Mouse (Mus musculus): Measurements from ENCODE around the gene Nr1h2. TPM values are rescaled to one million over a fixed set of nuclear protein-coding genes. Genes with fewer than 3 reads are reported as not detected.
A peak's percentile ranks its signal among the peaks of the same experiment; 100 is the strongest.

Nr1h2 gene
- 56.5 and 59.7 TPM in 2 replicates for polyA plus RNA-seq (2015; fragmentation: Nextera tagmentation; extraction: Ambion mirVana)

GRCm38 (mm10) chr7:44553826-44554225, at the start of gene Nr1h2:
Nr1h2 (minus strand) TSS chr7:44553951.
- TF ChIP-seq EP300 (optimal IDR thresholded peaks at IDR 0.05) (peak; percentile 86), CTCF (IDR thresholded peaks at IDR 0.05; ENCODE audit: low read depth) (no peak)
- H3K27me3 ChIP-seq (ENCODE audit: control insufficient read depth, insufficient read depth, low read length), result no peaks in the 10 kb centered on the region
- under 1% methylated on average over 22 of the region's 22 CpGs for WGBS

DNA sequence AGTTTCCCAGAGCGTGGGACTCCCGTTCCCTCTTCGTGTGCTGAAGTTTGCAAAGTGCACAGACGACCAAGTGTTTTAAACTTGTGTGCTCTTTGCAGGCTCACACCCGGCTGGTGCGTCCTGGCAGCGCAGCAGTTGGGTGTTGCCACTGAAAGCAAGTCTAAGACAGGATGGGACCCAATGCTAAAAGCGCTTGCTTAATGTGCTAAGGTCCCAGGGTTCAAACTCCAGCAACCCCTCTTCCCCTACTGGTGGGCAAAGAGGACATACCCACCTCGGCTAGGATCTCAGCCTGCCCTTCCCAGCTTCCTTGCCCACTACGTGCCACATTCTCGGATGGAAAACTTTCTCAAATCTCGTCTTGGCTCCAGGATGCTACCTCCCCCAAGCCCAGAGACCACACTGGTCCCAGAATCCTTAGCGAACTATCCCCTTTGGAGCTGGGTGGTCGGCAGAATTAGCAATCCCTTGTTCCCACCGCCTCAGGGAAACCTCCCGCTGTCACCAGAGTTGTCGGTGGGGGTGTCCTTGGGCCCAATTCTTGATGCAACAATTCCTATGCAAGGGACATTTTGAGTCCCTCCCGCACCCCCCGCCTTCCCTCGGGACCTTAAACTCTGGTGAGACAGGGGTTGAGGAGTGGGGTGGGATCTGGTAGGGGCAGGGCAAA, 49.6 kb upstream of the Nr1h2 start:
- WGBS, result 4% methylated on average over 20 of the region's 20 CpGs
- no peak overlapping the region for H3K27ac ChIP-seq (replicated peaks)
- no peak for ATAC-seq (ENCODE audit: low FRiP score, low TSS enrichment)
- H3K36me3 ChIP-seq (ENCODE audit: control insufficient read depth, insufficient read depth, low read length), result no peaks in the 10 kb centered on the region
- no peak for TF ChIP-seq CTCF (IDR thresholded peaks at IDR 0.05; ENCODE audit: low read depth)
- TF ChIP-seq EP300 (optimal IDR thresholded peaks at IDR 0.05), result no peak
- no peak overlapping the region for H3K4me2 ChIP-seq (replicated peaks; ENCODE audit: low read depth)
- no peak for DNase-seq (ENCODE audit: low spot score)
- H3K9ac ChIP-seq (ENCODE audit: low read length), result no peak overlapping the region
- H3K4me3 ChIP-seq (ENCODE audit: low read depth, low read length), result peak overlapping the region; percentile 21; the same call in 1 of the 2 replicates
- no peaks in the 10 kb centered on the region; the same call in 1 of the 2 replicates for H3K27me3 ChIP-seq (ENCODE audit: control insufficient read depth, insufficient read depth, low read length)
- H3K9me3 ChIP-seq (ENCODE audit: control insufficient read depth, low read length), result no peaks in the 10 kb centered on the region
- no peaks in the 10 kb centered on the region for H3K4me1 ChIP-seq (replicated peaks; ENCODE audit: control insufficient read depth, insufficient read depth)

More at GRCm38 (mm10) chr7:44553826-44554225, at the start of gene Nr1h2:
- Histone ChIP-seq H3K9me3 (ENCODE audit: control insufficient read depth, low read length) (no peaks in the 10 kb centered on the region), H3K9ac (ENCODE audit: low read length) (peak within 1 kb of the TSS; percentile 91), H3K36me3 (ENCODE audit: control insufficient read depth, insufficient read depth, low read length) (peaks cover 23% of the 10 kb centered on the region), H3K4me3 (ENCODE audit: low read depth, low read length) (peak within 1 kb of the TSS; percentile 96), H3K27ac (replicated peaks) (peak within 1 kb of the TSS; percentile 100), H3K4me2 (replicated peaks; ENCODE audit: low read depth) (peak within 1 kb of the TSS; percentile 78), H3K4me1 (replicated peaks; ENCODE audit: control insufficient read depth, insufficient read depth) (no peaks in the 10 kb centered on the region)
- DNase-seq (ENCODE audit: low spot score) (peak; percentile 97), ATAC-seq (ENCODE audit: low FRiP score, low TSS enrichment) (peak; percentile 88)

DNA sequence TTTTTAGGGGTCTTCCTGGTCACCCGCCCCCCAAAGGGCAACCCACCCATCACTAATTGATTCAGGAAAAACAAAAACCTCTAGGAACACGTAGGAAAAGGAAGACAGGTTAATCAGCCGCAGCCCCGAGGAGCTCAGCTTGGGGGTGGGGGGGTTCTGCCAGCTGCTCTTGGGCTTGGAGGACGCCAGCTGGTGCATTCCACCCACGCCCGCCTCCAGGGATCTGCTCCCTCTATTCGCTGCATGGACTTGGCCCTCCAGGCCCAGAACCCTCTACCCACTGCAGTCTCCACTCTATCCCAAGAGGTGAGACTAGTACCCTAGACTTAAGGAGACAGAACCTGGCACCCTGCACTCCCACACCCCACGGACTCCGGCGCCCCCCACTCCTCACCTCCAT, 48.7 kb upstream of the Nr1h2 start:
- no peak for ATAC-seq (ENCODE audit: low FRiP score, low TSS enrichment)
- Histone ChIP-seq H3K27me3 (ENCODE audit: control insufficient read depth, insufficient read depth, low read length) (no peaks in the 10 kb centered on the region; the same call in 1 of the 2 replicates), H3K4me1 (replicated peaks; ENCODE audit: control insufficient read depth, insufficient read depth) (no peaks in the 10 kb centered on the region), H3K4me2 (replicated peaks; ENCODE audit: low read depth) (no peak overlapping the region), H3K9ac (ENCODE audit: low read length) (no peak overlapping the region), H3K9me3 (ENCODE audit: control insufficient read depth, low read length) (no peaks in the 10 kb centered on the region), H3K4me3 (ENCODE audit: low read depth, low read length) (no peak overlapping the region), H3K27ac (replicated peaks) (no peak overlapping the region), H3K36me3 (ENCODE audit: control insufficient read depth, insufficient read depth, low read length) (no peaks in the 10 kb centered on the region)
- DNase-seq (ENCODE audit: low spot score), result no peak
- 12% methylated on average over 11 of the region's 11 CpGs for WGBS
- TF ChIP-seq CTCF (IDR thresholded peaks at IDR 0.05; ENCODE audit: low read depth) (no peak), EP300 (optimal IDR thresholded peaks at IDR 0.05) (no peak)

DNA sequence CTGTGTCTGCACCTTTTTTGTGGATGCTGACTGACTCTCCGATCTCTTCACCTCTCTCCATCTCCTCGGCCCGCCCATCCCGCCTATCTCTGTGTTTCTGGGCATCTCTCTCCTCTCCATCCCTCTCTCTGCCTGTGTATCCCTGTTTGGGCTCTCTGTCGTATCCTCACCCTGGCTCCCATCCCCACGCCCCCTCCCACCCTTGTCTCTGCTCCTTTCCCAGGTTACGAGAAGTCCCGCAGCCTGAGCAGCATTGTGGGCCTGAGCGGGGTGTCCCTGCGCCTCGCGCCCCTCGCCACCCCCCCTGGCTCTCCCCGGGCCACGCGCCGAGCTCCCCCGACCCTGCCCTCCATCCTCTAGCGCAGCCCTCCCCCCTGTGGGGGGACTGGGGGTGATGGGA, 47.9 kb upstream of the Nr1h2 start:
- no peak overlapping the region for H3K4me3 ChIP-seq (ENCODE audit: low read depth, low read length)
- H3K27me3 ChIP-seq (ENCODE audit: control insufficient read depth, insufficient read depth, low read length), result no peaks in the 10 kb centered on the region; the same call in 1 of the 2 replicates
- 20% methylated on average over 19 of the region's 19 CpGs for WGBS
- no peaks in the 10 kb centered on the region for H3K4me1 ChIP-seq (replicated peaks; ENCODE audit: control insufficient read depth, insufficient read depth)
- H3K4me2 ChIP-seq (replicated peaks; ENCODE audit: low read depth), result no peak overlapping the region
- H3K9me3 ChIP-seq (ENCODE audit: control insufficient read depth, low read length), result no peaks in the 10 kb centered on the region
- no peaks in the 10 kb centered on the region for H3K36me3 ChIP-seq (ENCODE audit: control insufficient read depth, insufficient read depth, low read length)
- no peak for TF ChIP-seq CTCF (IDR thresholded peaks at IDR 0.05; ENCODE audit: low read depth)
- TF ChIP-seq EP300 (optimal IDR thresholded peaks at IDR 0.05), result no peak
- no peak for DNase-seq (ENCODE audit: low spot score)
- H3K27ac ChIP-seq (replicated peaks), result no peak overlapping the region
- H3K9ac ChIP-seq (ENCODE audit: low read length), result no peak overlapping the region
- no peak for ATAC-seq (ENCODE audit: low FRiP score, low TSS enrichment)

- Histone ChIP-seq H3K9ac (ENCODE audit: low read length) (no peak overlapping the region), H3K27ac (replicated peaks) (no peak overlapping the region), H3K36me3 (ENCODE audit: control insufficient read depth, insufficient read depth, low read length) (no peaks in the 10 kb centered on the region), H3K4me1 (replicated peaks; ENCODE audit: control insufficient read depth, insufficient read depth) (no peaks in the 10 kb centered on the region), H3K27me3 (ENCODE audit: control insufficient read depth, insufficient read depth, low read length) (no peaks in the 10 kb centered on the region; the same call in 1 of the 2 replicates), H3K4me2 (replicated peaks; ENCODE audit: low read depth) (no peak overlapping the region), H3K9me3 (ENCODE audit: control insufficient read depth, low read length) (no peaks in the 10 kb centered on the region), H3K4me3 (ENCODE audit: low read depth, low read length) (no peak overlapping the region)
- ATAC-seq (ENCODE audit: low FRiP score, low TSS enrichment) (no peak), DNase-seq (ENCODE audit: low spot score) (no peak)
- 76% methylated on average over 10 of the region's 10 CpGs for WGBS
- no peak for TF ChIP-seq EP300 (optimal IDR thresholded peaks at IDR 0.05)
- no peak for TF ChIP-seq CTCF (IDR thresholded peaks at IDR 0.05; ENCODE audit: low read depth)
Observed at GRCm38 (mm10) chr7:44600691-44601262, 47.0 kb upstream of the Nr1h2 start.

- no peak for ATAC-seq (ENCODE audit: low FRiP score, low TSS enrichment)
- DNase-seq (ENCODE audit: low spot score), result no peak
- H3K36me3 ChIP-seq (ENCODE audit: control insufficient read depth, insufficient read depth, low read length), result no peaks in the 10 kb centered on the region
- no peaks in the 10 kb centered on the region for H3K9me3 ChIP-seq (ENCODE audit: control insufficient read depth, low read length)
- H3K4me3 ChIP-seq (ENCODE audit: low read depth, low read length), result no peak overlapping the region
- H3K27me3 ChIP-seq (ENCODE audit: control insufficient read depth, insufficient read depth, low read length), result peaks cover 2% of the 10 kb centered on the region; the same call in 1 of the 2 replicates
- H3K4me1 ChIP-seq (replicated peaks; ENCODE audit: control insufficient read depth, insufficient read depth), result no peaks in the 10 kb centered on the region
- no peak overlapping the region for H3K27ac ChIP-seq (replicated peaks)
- no peak overlapping the region for H3K9ac ChIP-seq (ENCODE audit: low read length)
- no peak for TF ChIP-seq EP300 (optimal IDR thresholded peaks at IDR 0.05)
- TF ChIP-seq CTCF (IDR thresholded peaks at IDR 0.05; ENCODE audit: low read depth), result no peak
- no peak overlapping the region for H3K4me2 ChIP-seq (replicated peaks; ENCODE audit: low read depth)
- 77% methylated on average over 11 of the region's 12 CpGs for WGBS
Observed at GRCm38 (mm10) chr7:44598336-44598735, 44.6 kb upstream of the Nr1h2 start.
